Mouse (Mus musculus) lung, embryonic 14.5 days (tissue): Measurements from ENCODE around the gene Top2b. TPM values are rescaled to one million over a fixed set of nuclear protein-coding genes. Genes with fewer than 3 reads are reported as not detected.

Experiments used
- ATAC-seq: fragments of 200-750 bp; cut with Nextera tagmentation; 2 replicates; pipeline ENCODE4 v1.8.0; 2017; ENCODE audit warnings: mild to moderate bottlenecking, moderate TSS enrichment, moderate library complexity; ENCODE audit not compliant: insufficient read depth
- DNase-seq: peaks from one replicate; pipeline ENCODE4 v3.0.0-alpha.2; 2015
- H3K27ac ChIP-seq: fragments of 300-500 bp; sonication (generic); 2 replicates; pipeline ENCODE4 v1.5.1; 2014; ENCODE audit warnings: low read depth, mild to moderate bottlenecking, moderate library complexity
- H3K27me3 ChIP-seq: fragments of 300-500 bp; sonication (generic); 2 replicates; pipeline ENCODE4 v1.6.1; 2014; ENCODE audit warnings: low read length, control low read depth; ENCODE audit not compliant: insufficient read depth
- H3K36me3 ChIP-seq: fragments of 300-500 bp; sonication (generic); 2 replicates; pipeline ENCODE4 v1.6.1; 2014; ENCODE audit warnings: control low read depth; ENCODE audit not compliant: insufficient read depth
- H3K4me1 ChIP-seq: fragments of 300-500 bp; sonication (generic); 2 replicates; pipeline ENCODE4 v1.6.1; 2014; ENCODE audit warnings: antibody characterized with exemption, control low read depth; ENCODE audit not compliant: insufficient read depth
- H3K4me2 ChIP-seq: fragments of 300-500 bp; sonication (generic); 2 replicates; pipeline ENCODE4 v1.6.1; 2014; ENCODE audit warnings: mild to moderate bottlenecking
- H3K4me3 ChIP-seq: fragments of 300-500 bp; sonication (generic); 2 replicates; pipeline ENCODE4 v1.5.1; 2014; ENCODE audit warnings: low read depth, low read length
- H3K9ac ChIP-seq: fragments of 300-500 bp; sonication (generic); 2 replicates; pipeline ENCODE4 v1.6.1; 2014
- H3K9me3 ChIP-seq: fragments of 300-500 bp; sonication (generic); 2 replicates; pipeline ENCODE4 v1.6.1; 2016; ENCODE audit warnings: low read depth, low read length, control low read depth
- CTCF ChIP-seq: IDR thresholded peaks from 2 replicates; pipeline ENCODE4 v1.5.1; 2016; ENCODE audit warnings: antibody characterized with exemption, low read depth
- WGBS: fragments of 180-500 bp; shearing (Covaris S2); extraction: QIAGEN DNeasy Blood & Tissue Kit; methylation state at CpG from one replicate; pipeline ENCODE4 v1.1.7; 2014; 5-methylcytosine and 5-hydroxymethylcytosine counted together
- polyA plus RNA-seq: library from polyadenylated mRNA; unstranded; fragments of >200 nt; fragmentation: Nextera tagmentation; extraction: Ambion mirVana; gene quantifications from 2 replicates; pipeline ENCODE4 v1.2.1, GENCODE M21; 2014

Gene Top2b
- polyA plus RNA-seq, 1 experiment from 2014 or later = 101 TPM

- ATAC-seq (no peak), DNase-seq (no peak)
- no peak overlapping the region for H3K27ac ChIP-seq
- H3K4me3 ChIP-seq = no peak overlapping the region
- H3K9me3 ChIP-seq = no peaks in the 10 kb centered on the region
- no peak overlapping the region for H3K9ac ChIP-seq
- H3K27me3 ChIP-seq = no peaks in the 10 kb centered on the region
- peaks cover 52% of the 10 kb centered on the region for H3K36me3 ChIP-seq
- no peak overlapping the region for H3K4me2 ChIP-seq
- WGBS = 82% methylated on average over 4 of the region's 4 CpGs
- H3K4me1 ChIP-seq = no peaks in the 10 kb centered on the region
- no peak for TF ChIP-seq CTCF
These were observed 49.2 kb downstream of the Top2b start for GRCm38 (mm10) chr14:16414163-16414562.

GRCm38 (mm10) chr14:16427569-16427968 is 62.6 kb downstream of the Top2b start:
- peaks cover 63% of the 10 kb centered on the region for H3K36me3 ChIP-seq
- DNase-seq (peak; percentile 21), ATAC-seq (no peak)
- H3K4me2 ChIP-seq = no peak overlapping the region
- H3K4me3 ChIP-seq = no peak overlapping the region
- H3K9me3 ChIP-seq = no peaks in the 10 kb centered on the region
- no peak overlapping the region for H3K27ac ChIP-seq
- no peaks in the 10 kb centered on the region for H3K27me3 ChIP-seq
- no peak for TF ChIP-seq CTCF
- H3K4me1 ChIP-seq = no peaks in the 10 kb centered on the region
- no peak overlapping the region for H3K9ac ChIP-seq
- WGBS = 51% methylated on average over 4 of the region's 4 CpGs

GRCm38 (mm10) chr14:16431941-16432499 is 67.0 kb downstream of the Top2b start:
- TF ChIP-seq CTCF = no peak
- Histone ChIP-seq H3K9ac (no peak overlapping the region), H3K9me3 (no peaks in the 10 kb centered on the region), H3K36me3 (peaks cover 61% of the 10 kb centered on the region), H3K4me1 (no peaks in the 10 kb centered on the region), H3K27me3 (no peaks in the 10 kb centered on the region), H3K27ac (no peak overlapping the region), H3K4me3 (no peak overlapping the region), H3K4me2 (no peak overlapping the region)
- no peak for ATAC-seq
- no peak for DNase-seq
- WGBS = 52% methylated on average over 4 of the region's 4 CpGs

- Histone ChIP-seq H3K27me3 (no peaks in the 10 kb centered on the region), H3K4me2 (no peak overlapping the region), H3K4me3 (no peak overlapping the region), H3K36me3 (peaks cover 57% of the 10 kb centered on the region), H3K27ac (no peak overlapping the region), H3K9me3 (no peaks in the 10 kb centered on the region), H3K4me1 (no peaks in the 10 kb centered on the region), H3K9ac (no peak overlapping the region)
- WGBS = 83% methylated on average over 3 of the region's 3 CpGs
- ATAC-seq (no peak), DNase-seq (no peak)
- TF ChIP-seq CTCF = no peak
These were observed 67.6 kb downstream of the Top2b start for GRCm38 (mm10) chr14:16432550-16432949.

- peaks cover 59% of the 10 kb centered on the region for H3K36me3 ChIP-seq
- WGBS = 77% methylated on average over 2 of the region's 2 CpGs
- H3K9ac ChIP-seq = no peak overlapping the region
- no peaks in the 10 kb centered on the region for H3K4me1 ChIP-seq
- H3K27ac ChIP-seq = no peak overlapping the region
- TF ChIP-seq CTCF = no peak
- H3K9me3 ChIP-seq = no peaks in the 10 kb centered on the region
- DNase-seq = no peak
- no peak for ATAC-seq
- H3K27me3 ChIP-seq = no peaks in the 10 kb centered on the region
- H3K4me2 ChIP-seq = no peak overlapping the region
- H3K4me3 ChIP-seq = no peak overlapping the region
These were observed 68.2 kb downstream of the Top2b start for GRCm38 (mm10) chr14:16433206-16433605.

- WGBS = 59% methylated on average over 3 of the region's 3 CpGs
- no peaks in the 10 kb centered on the region for H3K27me3 ChIP-seq
- TF ChIP-seq CTCF = peak; percentile 83
- H3K4me1 ChIP-seq = no peaks in the 10 kb centered on the region
- no peak overlapping the region for H3K4me2 ChIP-seq
- DNase-seq = peak; percentile 77
- H3K27ac ChIP-seq = no peak overlapping the region
- H3K9me3 ChIP-seq = no peaks in the 10 kb centered on the region
- H3K4me3 ChIP-seq = no peak overlapping the region
- no peak for ATAC-seq
- H3K36me3 ChIP-seq = peaks cover 48% of the 10 kb centered on the region
- H3K9ac ChIP-seq = no peak overlapping the region
These were observed 69.6 kb downstream of the Top2b start for GRCm38 (mm10) chr14:16434396-16435171.

- Histone ChIP-seq H3K9ac (no peak overlapping the region), H3K27me3 (no peaks in the 10 kb centered on the region), H3K4me3 (no peak overlapping the region), H3K27ac (no peak overlapping the region), H3K36me3 (peaks cover 27% of the 10 kb centered on the region; the same call in 1 of the 2 replicates), H3K4me2 (no peak overlapping the region), H3K9me3 (no peaks in the 10 kb centered on the region), H3K4me1 (no peaks in the 10 kb centered on the region)
- no peak for TF ChIP-seq CTCF
- no peak for ATAC-seq
- no peak for DNase-seq
- WGBS = 86% methylated on average over 4 of the region's 4 CpGs
These were observed 72.4 kb downstream of the Top2b start for GRCm38 (mm10) chr14:16437386-16437785.
